Mouse (Mus musculus): ENCODE data around the gene Raly.

DNA sequence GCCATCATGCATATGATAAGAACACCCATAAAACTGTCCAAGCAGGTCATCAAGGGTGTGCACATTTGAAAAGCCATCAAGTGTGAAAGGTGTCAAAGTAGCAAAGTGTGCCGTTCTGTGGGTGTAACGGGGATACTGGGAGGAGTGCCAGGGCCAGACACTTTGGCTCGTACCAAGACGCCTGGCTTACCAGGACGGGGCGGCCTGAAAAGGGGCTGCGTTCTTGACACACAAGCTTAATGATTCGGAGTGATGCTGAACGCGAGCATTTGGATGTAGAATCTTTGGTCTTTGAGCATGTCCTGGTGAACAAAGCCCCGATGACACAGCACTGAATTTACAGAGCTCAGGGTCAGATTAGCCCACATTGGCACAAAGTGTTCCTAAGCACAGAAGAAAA lies 4.1 kb upstream of the Raly start:
- no peak for TF ChIP-seq CTCF (IDR thresholded peaks at IDR 0.05; ENCODE audit: extremely low read depth, insufficient read depth, low read length)
- no peak for TF ChIP-seq POLR2A (IDR thresholded peaks at IDR 0.05; ENCODE audit: extremely low read depth, insufficient read depth, low read length)
